Mouse (Mus musculus): ENCODE data around the gene Macf1.
"Not testable (repeated sequence)": the region's sequence is repeated elsewhere in the genome, so short reads cannot be mapped to it uniquely, and the experiment has no call there.

Macf1 gene

DNA sequence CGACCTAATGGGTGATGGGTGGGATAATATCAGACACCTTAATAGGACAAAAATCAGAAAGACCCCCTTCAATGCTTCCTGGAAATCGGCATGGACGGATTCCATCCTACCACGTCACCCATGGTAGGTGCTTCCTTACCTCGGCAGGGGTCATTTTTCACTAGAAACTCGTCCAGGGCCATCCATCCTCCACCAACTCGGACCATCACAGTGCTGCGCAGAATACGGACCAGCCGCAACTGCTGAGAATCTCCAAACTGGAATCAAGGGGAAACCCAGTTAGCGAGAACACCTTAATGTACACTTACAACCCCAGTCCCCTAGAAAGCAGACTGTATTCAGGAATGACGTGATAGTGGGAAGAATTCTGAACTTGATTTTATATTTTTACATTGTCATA is 323.4 kb downstream of the Macf1 start:
- no peak for ATAC-seq (ENCODE audit: low TSS enrichment)

DNA sequence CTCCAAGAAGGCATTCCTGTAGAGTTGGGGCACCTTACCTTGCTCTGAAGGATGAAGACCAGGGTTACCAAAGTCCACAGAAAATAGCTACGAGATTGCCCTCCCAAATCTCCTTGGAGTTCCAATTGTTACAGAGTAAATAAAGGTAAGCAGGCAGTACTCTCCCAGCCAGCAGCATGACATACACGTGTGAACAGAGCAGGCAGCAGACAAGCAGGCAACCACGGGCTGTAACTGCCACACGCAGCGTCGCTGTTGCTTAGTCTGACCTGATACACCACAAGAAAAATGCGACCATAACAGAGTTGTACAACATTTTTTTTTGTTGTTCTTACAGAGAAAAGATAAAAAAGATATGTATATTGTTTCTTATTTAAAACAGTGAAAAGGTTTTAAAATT is 325.5 kb downstream of the Macf1 start:
- no peak for ATAC-seq (ENCODE audit: low TSS enrichment)

DNA sequence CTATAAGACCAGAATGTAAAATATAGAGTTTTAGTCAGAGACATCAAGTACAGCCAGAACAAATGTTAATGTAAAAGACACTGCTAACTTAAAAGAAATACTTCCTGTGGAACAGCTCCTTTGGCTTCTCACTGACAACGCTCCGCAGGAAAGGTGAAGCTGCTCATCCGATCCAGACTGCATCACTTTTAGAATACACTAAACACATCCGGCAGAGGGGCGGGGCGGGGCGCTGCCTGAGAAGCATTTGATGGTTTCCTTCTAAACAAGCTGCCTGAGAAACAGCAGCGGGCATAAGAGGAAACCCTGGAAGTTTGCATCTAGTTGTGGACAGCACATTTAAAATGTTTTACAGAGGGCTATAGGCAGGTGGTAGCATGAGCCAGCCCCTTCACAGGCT is 328.2 kb downstream of the Macf1 start:
- ATAC-seq (ENCODE audit: low TSS enrichment): no peak

DNA sequence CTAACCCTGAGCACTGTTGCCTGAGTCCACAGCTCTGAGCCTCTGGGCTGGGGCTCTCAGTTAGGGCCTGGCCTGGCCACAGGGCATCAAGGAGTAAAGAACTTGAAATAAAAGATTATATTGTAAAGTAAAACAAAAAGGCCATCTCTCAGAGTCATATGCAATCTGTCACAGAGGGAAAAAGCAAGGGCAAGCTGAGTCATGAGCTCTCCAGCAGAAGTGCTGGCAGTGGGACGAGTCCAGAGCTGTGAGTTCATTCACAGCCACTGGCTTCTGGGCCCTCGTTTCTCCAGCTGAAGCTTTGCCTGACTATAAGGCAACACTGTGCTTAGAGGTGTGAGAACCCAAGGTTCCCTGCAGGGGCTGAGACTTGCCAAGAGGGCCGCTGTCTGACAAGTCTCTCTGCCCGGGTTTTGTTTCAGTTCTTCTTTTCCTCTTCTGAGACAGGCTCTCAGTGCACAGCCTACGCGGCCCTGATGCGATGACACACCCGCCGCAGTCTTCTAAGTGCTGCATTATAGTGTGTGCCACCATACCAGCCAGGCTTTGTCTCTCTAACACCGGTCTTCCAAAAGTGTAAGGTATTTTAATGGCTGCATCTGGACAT is 330.8 kb downstream of the Macf1 start:
- ATAC-seq (ENCODE audit: low TSS enrichment): peak; percentile 57; the same call in 1 of the 2 replicates

DNA sequence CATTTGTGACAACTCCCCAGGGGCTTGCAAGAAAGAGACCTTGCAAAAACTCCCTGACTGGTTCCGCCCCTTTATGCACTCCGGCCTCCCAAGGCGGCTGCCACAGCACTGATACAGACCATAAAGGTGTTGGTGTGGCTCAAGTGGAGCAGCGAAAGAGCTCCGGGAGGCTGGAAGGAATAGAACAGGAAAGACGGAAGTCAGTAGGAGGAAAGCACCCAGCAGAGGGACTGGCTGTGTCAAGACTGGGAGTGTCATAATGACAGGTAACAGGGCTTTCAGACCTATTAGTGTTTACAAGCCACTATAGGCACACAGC is 340.7 kb downstream of the Macf1 start:
- ATAC-seq (ENCODE audit: low TSS enrichment): no peak

DNA sequence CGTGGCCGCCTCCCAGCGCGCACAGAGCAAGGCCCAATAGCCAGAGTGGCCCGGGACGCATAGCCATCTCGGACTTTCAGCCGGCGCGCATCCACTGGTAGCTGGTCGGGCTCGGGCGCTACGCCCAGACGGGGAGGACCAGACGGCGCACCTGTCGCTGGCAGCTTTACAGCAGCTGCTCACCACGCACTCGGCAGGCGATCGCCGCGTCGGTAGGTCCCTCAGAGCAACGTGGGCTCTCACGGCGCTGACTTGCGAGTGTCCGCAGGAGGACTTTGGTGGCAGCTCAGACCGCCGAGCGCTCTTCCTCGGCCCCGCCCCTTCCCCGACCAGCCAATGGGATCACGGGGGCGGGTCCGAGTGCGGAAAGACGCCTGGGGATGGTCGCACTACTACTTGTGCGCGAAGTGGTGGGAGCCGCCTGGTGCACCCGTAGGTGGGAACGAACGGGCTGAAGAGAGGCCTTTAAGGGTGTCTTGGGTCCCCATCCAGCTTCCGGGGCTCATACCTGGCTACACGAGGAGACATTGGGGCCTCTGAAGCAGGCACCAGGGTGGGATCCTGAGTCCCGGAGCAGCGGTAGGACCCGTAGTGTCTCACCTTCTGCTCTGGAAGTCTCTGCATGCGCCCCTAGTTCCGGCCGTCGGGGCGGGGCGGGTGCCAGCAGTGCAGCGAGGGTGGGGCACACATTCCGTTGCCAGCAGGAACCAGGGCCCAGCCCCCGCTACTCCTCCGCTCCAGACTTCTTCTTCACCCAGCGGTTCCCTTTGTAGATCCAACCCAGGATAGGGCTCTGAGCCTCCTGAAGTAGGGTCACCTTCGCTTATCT is 341.3 kb downstream of the Macf1 start, which contains the start of gene Bmp8a:
TSS of gene Bmp8a (minus strand) at position 611 of the 829 bp plus-strand sequence.
- ATAC-seq (ENCODE audit: low TSS enrichment): 0 out of 2 replicates have a peak, but pooled peaks have one; percentile 4

DNA sequence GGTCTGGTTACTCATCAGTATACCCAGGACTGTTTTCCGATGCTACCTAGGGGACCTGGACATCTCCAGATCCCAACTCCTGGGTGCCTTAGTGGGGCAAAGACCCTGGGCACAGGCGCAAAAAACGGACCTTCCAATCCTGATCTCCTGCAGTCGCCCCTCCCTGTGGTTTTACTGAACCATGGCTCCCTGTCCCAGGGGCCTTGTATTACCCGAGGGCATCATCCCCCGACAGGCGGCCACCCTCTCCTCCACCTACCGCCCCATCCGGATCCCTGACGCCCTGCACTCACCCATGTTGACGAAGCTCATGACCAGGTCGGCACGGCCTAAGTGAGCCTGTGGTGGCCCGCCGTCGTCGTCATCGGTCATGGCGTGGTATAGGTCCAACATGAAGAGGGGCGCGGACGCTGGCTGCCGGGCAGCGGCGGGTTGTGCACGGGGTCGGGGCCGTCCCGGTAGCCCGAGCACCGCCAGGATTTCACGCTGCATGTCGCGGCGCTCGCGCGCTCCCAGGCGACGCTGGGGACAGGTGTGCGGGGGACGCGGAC is 342.0 kb downstream of the Macf1 start:
- no peak for ATAC-seq (ENCODE audit: low TSS enrichment)

DNA sequence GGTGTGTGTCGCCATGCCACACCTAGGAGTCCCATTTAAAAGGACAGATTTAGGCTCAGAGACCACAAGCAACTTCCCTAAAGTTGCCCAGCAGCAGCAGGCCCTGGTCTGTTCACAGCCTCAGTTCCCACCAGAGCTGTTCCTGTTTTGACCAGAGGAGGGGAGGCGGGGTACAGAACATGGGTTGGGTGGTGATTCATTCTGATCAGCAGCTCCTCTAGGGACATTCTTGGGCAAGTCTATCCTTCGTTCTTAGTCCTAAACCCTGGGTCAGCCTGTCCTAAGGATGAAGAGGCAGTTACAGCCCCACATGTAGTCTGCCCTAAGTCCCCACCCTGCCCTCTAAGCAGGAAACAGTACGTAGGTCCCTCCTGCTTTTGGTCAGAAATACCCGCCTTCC is 343.9 kb downstream of the Macf1 start:
- ATAC-seq (ENCODE audit: low TSS enrichment): no peak

DNA sequence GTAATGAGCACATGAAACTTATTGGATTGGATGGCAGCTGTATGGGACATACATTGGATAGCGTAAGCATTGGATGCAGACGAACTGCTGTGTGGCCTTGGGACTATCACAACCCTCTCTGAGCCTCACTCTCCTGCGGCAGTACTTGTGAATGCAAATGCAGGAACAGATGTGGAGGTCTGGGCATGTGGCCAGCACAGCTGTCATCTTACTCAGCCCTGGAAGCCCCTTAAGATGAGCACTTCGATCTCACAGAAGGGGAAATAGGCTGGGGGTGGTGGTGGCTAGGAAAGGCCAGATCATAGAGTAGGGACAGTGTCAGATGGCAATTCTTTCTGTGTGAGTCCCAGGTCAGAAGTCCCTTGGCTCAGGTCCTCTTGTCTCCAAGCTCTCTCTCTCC is 346.5 kb downstream of the Macf1 start:
- ATAC-seq (ENCODE audit: low TSS enrichment): no peak

DNA sequence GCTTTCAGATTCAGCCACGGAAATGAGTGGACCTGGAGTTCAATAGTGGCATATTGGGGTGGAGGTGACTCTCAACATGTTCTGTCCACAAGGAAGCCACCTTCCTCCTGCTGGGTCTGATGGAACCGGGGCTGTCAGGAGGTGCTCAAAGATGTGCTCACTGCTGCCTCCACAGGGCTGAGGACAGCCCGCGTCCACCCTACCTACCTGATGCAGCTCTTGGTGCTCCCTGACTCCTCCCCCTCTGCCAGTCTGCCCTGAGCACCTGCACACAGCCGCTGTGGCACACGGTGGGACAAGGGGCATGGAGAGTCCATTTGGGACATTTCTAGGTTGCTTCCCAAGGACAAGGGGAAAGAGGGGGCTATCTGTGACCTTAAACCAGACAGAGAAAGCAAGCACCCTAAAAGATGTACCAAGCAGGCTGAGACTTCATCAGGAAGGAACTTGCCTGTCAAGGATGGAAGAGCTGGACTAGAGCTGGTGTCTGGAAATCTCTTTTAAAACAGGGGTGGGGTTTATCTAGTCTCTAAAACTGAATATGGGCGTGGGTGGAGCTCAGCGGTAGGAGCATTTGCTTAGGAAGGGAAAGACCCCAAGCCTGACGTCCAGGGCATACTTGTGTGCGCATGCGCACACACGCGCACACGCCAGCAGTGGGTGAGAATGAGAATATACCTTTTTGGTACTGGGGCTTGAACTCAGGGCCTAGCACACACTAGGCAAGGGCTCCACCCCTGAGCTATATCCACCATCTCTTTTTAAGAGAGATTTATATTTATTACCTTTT is 348.2 kb downstream of the Macf1 start:
- ATAC-seq (ENCODE audit: low TSS enrichment): peak; percentile 53; the same call in 1 of the 2 replicates

DNA sequence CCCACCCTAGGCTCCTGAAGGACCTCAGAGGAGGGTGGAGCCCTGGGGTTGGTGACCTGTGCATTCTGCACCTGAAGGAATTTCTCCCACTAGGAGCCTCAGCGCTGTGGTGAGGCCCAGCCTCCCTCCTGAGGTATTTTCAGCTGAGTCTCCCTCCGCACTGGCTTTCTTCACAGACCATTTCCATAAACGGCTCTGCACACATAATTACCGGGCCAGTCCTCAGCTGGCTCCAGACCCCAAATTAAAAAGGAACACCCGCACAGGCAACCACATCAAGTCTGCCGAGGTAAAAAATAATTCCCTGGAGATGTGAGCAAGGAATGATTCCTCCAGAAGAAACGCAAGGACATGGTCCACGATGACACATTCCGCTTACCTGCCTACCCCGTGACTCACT is 348.9 kb downstream of the Macf1 start:
- peak; percentile 80; the same call in 1 of the 2 replicates for ATAC-seq (ENCODE audit: low TSS enrichment)

DNA sequence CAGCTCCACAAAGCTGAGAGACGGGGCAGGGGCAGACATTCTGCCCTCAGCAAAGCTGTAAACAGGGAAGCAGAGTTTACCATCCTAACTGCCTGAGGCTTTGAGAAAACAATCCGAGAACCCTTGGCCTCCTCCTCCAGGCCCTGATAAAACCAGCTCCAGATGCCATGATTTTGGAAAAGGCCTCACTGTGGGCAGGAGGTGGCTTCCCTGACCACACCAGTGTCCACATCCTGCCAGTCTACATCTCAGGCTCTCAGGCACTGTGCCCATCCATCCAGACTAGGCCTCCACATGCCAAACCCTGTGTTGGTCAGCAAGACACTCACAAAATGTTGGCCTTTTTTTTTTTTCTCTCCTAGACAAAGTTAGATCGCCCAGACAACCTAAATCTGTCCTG is 350.0 kb downstream of the Macf1 start:
- ATAC-seq (ENCODE audit: low TSS enrichment): no peak

DNA sequence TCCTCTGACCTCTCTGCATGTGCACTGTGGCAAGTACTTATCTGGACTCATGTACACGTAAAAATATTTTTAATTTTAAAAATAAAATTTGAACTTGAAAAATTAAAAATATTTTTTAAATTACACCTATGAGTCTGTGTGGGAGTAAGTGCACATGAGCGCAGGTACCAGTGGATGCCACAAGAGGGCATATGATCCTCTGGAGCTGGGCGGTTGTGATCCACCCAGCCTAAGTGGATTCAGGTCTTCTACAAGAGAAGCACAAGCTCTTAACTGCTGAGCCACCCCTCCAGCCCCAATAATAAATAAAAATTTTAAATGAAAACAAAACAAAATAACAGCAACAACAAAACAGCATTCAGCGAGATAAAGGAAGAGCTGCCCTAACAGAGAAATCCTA is 351.0 kb downstream of the Macf1 start:
- no peak for ATAC-seq (ENCODE audit: low TSS enrichment)

DNA sequence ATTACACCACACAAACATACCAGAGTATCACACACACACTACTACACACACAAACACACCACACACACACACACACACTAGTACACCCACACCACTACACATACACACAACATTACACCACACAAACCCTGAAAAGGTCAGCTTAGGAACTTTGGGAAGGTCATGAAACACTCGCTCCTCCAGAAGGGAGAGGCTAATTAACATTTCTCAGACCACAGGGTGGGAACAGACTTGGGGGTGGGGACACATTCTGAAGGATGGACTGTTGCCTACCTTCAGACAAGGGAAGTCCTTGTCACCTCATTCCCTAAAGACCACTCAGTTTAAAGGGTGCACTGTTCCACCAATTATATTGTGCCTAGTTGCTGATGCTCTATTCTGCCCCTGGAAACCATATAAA is 352.2 kb downstream of the Macf1 start:
- not testable (repeated sequence) for ATAC-seq (ENCODE audit: low TSS enrichment)

DNA sequence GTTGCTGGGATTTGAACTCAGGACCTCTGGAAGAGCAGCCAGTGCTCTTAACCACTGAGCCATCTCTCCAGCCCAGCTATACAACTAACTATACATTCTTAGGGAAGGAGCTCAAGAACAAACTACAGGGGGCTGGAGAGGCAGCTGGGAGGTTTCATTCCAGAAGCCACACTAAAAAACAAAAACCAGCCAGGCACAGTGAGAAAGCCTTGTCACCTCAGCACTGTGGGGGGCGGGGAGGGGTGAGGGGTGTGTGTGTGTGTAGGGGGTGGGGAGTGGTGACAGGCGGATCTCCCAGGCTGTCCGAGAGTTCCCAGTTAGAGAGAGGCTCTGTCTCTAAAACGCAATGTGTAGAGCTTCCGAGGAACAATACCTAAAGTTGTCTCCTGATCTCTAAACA is 352.8 kb downstream of the Macf1 start:
- no peak for ATAC-seq (ENCODE audit: low TSS enrichment)

DNA sequence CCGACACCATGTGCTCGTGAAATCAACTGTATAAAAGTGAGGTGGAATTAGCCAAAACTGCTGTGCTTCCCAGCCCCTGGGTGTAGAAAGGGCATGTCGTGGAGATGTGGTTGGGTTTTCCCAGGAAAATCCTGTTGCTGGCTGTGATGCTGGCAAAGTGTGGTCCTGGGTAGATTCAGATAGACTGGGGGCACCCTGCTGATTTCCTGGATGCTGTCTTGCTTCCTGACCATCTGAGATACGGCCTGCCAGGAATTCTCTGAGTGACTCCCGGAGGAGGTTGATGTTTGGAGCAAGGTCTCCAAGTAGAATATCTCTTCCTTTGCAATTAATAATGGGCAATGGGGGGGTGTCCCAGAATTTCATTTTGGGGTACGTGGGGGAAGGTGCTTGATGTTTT is 355.2 kb downstream of the Macf1 start:
- no peak for ATAC-seq (ENCODE audit: low TSS enrichment)

DNA sequence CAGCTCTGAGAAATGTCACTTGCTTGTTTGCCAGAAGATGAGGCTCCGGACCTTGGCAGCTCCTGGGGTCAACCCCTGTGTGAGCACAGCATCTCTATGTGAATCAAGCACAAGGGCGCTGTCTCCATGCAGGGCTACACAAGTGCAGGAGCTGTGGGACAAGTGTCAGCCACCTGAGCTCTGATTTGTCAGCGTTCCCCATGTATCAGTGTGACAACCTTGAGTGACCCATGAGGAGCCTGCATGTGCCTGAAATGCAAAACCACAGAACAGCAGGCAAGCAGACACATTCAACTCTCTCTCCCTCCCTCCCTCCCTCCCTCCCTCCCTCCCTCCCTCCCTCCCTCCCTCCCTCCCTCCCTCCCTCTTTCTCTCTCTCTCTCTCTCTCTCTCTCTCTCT is 356.5 kb downstream of the Macf1 start:
- no peak for ATAC-seq (ENCODE audit: low TSS enrichment)

DNA sequence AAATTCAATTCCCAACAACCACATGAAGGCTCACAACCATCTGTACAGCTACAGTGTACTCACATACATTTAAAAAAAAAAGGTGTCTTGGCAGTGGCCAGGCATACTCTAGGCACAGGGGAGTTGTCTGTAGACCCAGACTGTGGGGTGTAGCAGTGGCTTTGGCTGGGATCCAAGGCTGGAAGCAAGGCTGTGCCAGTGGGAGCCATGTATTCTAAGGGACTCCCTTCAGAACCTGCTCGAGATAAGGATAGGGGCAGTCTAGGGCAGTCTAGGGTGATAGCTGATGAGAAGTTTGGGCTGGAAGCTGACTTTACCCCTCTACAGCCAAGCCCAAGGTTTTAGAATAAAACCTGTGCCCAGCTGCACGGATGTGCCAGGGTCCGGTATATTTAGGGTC is 358.1 kb downstream of the Macf1 start:
- ATAC-seq (ENCODE audit: low TSS enrichment): no peak

DNA sequence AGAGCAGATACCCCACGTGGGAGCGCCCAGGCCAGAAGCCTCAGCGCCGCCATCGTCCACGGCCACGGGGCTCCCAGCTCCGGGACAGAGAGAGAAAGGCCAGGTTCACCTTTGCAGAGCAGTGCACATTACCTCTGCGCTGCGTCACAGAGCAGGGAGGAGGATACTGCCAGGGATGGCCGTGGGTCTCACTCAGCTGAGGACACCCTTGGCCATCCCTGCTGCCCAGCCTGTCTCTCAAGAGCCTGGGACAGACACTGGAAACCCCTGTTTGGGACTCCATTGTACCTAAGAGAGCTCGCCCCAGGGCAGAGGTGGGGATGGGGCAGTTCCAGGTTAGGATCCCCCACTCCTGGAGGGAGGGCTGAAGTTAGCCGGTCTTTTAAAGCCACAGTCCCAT is 360.6 kb downstream of the Macf1 start, which contains the start of gene Oxct2a:
TSS of gene Oxct2a (minus strand) at position 101 of the 400 bp plus-strand sequence.
- ATAC-seq (ENCODE audit: low TSS enrichment): 0 out of 2 replicates have a peak, but pooled peaks have one; percentile 13

DNA sequence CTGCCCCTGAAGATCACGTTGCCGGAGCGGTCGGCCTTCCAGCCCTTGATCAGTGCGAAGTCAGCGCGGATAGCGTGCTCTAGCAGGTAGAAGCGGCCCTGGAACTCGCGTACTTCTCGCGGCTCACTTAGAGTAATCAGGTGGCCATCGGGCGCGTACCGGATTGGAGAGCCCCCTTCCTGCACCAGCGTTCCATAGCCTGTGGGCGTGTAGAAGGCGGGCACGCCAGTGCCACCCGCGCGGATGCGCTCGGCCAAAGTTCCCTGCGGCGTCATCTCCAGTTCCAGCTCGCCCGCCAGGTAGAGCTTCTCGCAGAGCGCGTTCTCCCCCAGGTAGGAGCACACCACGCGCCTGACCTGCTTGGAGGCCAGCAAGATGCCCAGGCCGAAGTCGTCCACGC is 361.2 kb downstream of the Macf1 start:
- ATAC-seq (ENCODE audit: low TSS enrichment): peak; percentile 34

DNA sequence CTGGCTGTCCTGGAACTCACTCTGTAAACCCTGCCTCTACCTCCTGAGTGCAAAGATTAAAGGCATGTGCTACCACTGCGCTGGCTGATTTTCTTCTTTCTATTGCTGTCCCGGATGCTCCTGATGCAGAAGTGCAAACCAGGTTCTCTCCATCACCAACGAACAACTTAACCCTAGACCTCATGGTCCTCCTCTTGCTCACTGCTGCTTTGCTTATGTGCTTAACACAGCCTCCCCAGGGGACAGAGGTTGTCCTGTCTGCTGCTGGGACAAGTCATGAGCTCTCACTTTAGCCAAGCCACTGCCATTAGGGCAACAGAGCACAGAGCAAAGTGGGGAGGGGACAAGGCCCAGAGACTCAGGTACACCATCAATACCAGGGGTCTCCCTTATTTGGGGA is 369.7 kb downstream of the Macf1 start:
- ATAC-seq (ENCODE audit: low TSS enrichment): no peak

DNA sequence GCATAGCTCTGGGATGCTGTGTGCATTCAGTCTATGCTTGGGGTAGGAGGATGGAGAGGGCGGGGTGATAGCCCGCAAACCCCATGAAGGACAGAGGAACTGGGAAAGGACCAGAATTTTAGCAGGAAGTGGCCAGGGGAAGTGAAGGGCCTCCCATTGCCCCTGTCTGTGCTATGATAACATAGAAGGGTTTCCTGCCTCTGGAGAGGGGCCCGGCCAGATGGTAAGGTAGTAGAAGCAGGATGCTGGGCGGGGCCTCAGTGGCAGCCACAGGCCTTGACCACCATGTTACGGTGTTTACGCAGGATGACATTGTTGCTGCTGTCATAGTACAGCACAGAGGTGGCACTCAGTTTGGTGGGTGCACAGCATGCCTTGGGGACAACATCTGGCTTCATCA is 371.1 kb downstream of the Macf1 start:
- no peak for ATAC-seq (ENCODE audit: low TSS enrichment)

All from frontal cortex, adult (tissue).